Mouse (Mus musculus) kidney, postnatal 14 days (tissue): ENCODE measurements at regions not wholly inside any gene's neighbourhood (a gene's known extent, or its start where the extent isn't known, plus 50 kb on each side); places are given as distances from the start of the nearest gene placed in this dataset.
"Not testable (repeated sequence)": the region's sequence is repeated elsewhere in the genome, so short reads cannot be mapped to it uniquely, and the experiment has no call there.

ENCODE experiments used
- DNase-seq: peaks from one replicate; pipeline ENCODE4 v3.0.0; 2022; ENCODE audit warnings: mixed read lengths

DNA sequence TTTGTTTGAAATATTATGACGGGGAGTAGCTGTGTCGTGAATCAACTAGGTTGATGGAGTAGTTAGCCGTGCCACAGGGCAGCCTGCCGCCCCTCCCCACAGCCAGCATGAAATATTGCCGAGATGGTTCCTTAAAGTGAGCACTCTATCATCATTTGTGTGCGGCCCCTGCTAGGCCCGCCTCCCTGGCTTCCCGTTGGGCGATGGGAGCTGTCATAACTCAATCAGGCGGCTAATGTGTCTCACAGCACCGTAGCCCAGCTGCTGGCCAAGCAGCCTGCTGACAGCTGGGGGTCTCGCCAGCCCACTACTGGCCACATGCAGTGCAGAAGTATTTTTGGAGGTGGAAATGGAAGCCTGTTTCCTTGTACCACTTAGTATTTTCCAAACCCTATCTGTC is 140.9 kb downstream of the Sall1 start:
- DNase-seq = no peak

DNA sequence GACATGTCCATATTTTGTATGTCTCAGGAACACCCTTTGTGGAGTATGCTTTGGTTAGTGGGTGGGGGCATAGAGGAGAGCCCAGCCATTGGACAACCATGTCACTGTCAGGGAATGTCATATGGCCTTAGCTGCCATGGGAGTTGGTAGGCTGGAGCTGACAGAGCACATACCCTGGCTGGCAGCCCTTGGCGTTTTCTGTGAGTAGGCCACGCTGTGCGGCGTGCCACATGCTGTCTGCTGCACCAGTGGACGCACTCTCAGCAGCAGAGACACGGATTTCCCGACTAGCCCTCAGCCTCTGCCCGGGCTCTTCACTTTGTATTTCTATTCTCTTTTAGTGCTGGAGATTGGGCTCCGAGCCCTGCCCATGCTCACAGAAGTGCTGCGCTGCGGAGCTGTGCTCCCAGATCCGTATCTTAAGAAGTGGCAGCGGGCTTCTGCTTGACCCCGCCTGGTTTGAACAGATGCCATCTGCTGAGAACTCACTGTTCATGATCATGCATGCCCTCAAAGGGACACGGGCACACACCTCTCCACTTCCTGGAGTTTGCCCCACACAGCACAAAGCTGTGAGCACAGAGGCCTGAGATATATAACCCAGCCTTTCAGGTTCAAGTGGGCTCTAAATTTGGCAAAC is 160.1 kb downstream of the Sall1 start:
- DNase-seq = no peak

DNA sequence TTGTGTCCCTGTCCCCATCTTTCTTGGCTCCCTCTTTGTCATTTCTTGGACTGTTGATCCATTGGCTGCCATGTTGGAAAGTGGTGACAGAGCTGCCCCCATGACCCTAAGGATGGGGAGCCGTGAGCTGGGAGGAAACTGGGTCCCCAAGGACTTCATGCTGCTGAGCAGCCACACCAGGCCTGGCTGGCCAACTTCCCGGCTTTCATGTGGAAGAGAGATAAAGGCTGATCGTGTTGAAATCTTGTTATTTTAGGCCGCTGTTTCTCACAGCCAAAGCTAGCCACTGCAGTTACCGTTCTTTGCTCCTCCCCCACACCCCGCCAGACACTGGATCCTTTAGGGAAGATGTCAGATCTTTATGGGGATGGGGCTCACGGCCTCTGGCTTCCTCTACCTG is 164.1 kb downstream of the Sall1 start:
- peak; percentile 67 for DNase-seq

DNA sequence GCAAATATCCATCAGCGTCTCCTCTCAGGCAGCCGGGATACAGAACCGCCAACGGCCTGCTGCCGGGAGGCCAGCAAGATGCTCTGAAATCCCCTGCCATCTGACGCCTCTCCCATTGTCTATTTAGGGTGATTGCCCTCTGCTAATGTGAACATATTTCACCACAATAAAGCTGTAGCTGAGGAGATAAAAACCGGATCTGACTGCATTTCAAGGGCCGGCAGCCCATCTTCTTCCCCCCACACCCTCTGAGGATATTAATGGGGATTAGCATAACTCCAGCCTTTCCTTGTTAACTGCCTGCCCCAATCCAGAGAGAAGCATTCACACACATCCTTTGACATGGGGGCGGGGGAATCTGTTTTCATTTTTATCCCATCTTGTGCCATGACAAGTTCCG is 166.0 kb downstream of the Sall1 start:
- DNase-seq = no peak

DNA sequence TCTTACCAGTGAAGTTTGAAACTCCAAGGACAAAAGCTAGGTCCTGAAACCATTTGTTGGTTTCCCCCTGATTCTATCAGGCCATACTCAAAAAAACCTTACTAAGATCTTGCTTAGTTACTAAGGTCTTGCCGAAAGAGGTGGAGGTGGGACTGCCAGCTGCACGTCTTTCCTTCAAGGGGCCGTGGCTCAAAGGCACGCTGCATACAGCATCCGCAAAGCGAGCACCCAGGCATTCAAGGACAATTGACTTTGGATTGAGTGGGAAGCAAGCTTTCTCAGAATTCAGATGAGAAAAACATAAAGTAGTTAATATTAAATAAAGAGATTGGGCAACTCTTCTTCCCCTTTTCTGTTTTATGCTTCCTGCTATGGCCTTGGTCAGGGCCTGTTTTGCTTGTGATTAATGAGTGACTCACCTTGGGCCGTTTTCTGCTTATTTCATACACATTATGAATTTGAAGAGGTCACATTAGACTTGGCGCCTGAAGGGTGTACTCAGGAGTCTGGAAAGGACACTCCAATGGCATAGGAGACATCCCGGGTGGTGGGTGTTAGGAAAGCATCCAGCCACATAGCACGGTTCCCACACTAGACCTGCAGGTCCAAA is 166.1 kb downstream of the Cyld start:
- DNase-seq = peak; percentile 60

DNA sequence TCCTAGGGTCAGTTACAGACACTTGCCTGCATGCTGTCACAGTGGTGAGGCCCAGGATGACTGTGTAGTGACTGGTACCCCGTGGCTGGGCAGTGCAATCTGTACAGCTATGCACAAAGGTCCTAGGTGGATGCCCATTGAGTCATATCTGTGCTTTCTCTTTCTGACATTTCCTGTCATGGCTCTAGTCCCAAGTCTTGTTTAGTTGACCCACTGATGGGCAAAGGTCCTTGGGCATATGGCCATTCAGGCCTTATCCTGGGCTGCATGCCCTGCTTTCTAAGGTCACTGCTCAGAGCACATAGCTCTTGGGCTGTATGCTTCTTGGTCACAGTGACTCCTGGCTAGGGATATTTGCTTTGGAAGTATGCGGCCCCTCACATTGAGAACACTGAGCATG is 160.4 kb downstream of the Cyld start:
- peak; percentile 79 for DNase-seq

DNA sequence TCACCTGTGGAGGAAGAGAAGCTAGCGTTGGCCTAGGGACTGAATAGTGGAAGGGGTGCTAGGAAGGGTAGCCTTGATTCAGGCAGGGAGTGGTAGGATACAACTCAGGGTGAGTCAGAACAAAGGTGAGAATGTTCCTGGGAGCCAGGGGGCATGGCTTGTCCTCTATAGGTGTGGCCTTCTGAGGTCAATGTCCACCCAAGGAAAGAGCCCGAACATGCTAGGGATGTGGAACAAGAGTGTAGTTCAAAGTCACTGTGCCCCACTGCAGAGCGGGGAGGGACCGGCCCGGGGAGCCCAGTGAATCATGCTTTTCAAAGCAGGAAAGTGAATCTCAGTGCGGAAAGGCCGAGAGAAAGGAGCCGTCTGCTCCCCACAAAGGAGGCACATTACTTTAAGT is 156.4 kb downstream of the Cyld start:
- DNase-seq = no peak

DNA sequence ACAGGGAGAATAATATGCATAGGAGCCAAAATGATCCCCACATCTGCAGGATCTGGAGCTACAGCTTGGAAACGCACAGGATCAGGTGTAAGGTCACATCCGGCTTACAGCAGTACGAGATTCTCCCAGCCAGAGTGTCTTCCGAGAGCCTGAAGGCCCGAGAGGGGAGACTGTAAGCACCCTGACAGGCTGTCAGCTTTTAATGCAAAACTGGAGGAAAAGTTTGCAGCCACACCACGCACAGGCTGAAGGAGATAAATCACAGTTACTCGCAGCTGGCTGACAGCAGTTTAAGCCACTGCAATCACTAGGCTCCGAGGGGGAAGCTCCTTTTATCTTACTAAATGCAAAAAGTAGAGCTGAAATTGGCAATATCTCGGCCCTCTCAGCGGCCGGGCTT is 149.1 kb downstream of the Cyld start:
- DNase-seq = no peak

DNA sequence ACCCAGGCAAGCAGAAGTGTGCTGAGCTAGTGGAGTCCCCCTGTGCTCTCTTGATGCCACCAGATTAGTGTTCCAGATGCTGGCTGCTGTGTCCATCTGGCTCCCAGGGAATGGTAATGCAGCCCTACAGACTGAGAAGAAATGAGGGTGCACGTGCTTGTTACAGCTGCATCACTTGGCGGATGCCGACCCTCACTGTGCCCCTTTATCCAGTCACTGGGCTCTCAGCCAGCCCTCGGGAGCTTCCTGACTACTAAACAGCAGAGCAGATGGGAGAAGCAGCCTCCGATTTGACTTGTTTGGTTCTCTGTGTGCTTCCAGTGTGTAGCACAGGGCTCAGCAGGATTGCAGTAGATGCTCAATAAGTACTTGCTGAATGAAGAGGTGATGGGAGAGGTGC is 147.5 kb downstream of the Cyld start:
- no peak for DNase-seq

DNA sequence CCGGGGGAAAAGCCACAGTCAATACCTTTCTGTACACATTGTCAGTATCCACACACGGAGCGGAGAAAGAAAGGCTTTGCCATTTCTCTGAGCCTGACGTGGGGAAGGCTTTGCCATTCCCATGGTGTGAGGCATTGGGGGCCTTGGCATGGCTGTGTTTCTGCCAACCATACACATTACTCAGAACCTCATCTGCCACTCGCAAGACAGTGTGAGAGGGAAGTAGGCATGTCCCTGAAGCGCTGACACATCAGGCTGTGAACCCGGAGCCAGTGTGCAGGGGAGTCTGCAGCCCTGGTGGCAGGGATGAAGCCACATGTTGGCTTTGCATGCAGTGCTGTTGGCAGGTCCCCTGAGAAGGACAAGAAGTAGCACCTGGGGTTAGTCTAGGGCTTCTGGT is 145.6 kb downstream of the Cyld start:
- DNase-seq = no peak

DNA sequence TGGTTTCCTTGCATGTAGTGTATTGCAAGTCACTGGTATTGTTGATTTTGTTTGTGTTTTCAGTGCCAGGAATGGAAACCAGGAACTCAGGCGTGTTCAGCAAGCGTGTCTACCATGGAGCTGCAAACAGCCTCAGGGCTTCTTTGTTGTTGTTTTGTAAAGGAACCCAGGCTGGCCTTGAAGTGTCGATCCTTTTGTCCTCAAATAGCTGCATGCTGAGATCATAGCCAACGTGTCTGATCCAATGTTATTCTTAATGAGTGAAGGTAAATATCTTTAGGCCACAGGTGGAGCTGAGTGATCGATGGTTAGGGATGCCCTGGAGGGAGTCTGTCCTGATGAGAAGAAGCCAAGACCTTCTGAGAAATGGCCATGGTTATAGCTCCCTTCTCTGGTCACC is 143.3 kb downstream of the Cyld start:
- no peak for DNase-seq

DNA sequence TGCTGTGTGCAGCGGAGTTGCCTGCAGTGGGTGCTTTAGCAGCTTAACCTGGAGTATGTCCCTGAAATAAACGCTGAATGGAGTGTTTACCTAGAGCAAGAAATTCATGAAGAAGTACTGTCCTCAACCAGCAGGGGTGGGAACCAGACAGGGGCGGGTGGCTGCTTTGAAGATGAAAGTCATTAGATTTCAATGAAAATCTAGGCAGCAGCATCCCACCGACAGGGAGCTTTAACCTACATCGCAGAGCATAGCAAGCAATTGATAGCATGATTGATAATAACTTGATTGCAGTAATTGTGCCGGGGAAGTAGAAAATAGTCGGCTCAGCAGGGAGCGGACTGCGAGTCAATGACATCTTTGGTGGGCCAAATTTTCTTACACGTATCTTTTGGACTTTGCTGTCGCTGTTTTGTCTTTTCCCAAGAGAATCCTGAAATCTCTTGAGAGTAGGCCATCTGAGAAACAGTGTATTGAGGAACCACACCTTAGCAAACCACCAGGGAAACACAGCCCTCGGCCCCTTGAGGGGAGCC is 139.0 kb downstream of the Cyld start:
- no peak for DNase-seq

DNA sequence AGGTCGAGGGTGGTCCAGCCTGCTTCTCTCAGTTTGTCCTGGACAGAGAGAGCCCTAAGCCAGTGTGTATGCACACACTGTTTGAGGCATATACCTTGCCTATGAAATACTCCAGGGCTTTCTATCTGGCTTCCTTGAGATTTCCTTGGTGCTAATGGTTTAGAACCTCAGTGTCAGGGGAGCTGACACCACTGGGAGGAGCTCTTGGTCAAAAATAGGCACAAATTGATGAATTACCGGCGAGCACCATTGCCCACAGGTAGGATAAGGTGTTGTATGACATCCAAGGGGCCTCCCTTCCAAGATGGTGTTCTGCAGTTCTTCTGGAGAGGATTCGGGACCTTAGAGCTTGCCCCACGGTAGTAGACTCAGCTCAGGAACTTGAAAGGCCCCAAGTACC is 129.0 kb downstream of the Cyld start:
- DNase-seq = peak; percentile 25

DNA sequence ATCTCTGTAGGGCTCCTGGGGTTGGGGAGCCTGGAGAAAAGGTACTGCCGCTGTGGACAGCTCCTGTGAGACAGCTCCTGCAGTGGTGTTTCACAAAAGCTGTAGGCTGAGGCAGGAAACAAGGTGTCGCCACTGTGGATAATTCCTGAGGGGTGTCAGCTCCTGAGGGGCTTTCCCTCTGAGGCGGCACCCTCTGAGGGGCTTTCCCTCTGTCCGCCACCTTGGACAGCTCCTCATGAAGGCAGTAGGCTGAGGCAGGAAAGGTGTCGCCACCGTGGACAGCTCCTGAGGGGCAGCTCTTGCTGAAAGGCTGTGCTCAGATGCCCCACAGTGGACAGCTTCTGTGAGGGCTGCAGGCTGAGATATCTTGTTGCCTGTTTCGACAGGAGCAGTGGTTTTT is 127.1 kb downstream of the Cyld start:
- no peak for DNase-seq

DNA sequence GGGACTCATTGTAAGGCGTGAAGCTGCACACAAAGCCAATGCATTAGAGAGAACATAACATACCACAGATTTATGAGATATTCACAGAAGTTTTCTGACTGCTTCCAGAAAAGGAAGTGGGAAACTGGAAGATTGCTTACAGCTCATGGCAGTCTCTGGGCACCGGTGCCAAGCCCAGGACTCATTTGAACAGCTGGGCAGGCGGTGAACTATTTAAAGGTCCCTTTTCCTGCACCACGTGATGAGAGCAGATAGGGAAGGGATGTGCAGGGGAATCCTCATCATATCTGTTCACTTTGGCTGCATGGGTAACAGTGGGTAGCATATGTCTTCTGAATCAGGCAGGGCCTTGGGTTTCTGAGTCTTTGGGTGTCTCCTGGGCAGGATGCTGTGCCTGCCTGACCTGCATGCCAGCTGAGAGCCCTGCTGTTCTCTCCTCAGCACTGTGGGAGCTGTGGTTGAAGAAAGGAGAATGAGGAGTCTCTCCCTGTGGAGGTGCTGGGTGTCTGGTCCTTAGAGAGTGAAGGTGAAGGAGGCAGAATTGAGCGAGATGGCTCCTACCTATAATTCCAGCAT is 123.5 kb downstream of the Cyld start:
- no peak for DNase-seq

DNA sequence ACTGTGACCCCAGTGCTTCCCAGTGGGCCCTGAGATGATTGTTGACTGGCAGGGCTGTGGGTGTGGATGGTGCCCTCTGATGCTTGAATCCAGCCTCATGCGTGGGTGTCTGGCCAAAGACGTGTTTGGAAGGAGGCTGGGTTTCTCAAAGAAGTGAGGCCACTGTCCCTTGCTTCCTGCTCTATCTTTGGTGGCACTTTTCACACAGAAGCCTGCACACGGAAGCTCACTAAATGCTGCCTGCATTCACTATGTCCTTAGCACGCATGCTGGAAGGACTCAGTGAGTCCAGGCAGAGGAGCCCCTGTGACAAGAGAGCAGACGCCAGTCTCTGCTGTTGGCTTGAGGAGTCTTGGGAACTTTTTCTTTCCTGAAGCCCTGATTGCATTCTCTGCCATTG is 119.6 kb downstream of the Cyld start:
- no peak for DNase-seq

DNA sequence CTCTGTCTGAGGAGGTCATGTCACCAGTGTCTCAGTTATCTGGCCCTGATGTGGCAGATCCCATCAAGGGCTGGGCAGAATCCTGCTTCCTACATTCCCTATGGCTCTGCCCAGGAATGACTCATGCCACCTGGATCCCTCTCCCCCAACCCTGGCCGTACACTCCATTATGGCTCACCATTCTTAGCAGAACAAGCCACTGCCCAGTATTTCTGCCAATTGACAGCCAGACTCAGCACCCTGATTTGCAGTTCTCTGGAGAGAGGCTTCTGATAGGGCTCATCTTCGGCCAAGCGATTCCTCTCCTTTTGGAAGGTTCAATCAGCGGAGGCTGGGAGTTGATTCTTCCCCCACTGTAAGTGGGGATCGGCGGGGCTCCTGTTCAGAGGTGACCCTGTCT is 117.4 kb downstream of the Cyld start:
- DNase-seq = no peak

DNA sequence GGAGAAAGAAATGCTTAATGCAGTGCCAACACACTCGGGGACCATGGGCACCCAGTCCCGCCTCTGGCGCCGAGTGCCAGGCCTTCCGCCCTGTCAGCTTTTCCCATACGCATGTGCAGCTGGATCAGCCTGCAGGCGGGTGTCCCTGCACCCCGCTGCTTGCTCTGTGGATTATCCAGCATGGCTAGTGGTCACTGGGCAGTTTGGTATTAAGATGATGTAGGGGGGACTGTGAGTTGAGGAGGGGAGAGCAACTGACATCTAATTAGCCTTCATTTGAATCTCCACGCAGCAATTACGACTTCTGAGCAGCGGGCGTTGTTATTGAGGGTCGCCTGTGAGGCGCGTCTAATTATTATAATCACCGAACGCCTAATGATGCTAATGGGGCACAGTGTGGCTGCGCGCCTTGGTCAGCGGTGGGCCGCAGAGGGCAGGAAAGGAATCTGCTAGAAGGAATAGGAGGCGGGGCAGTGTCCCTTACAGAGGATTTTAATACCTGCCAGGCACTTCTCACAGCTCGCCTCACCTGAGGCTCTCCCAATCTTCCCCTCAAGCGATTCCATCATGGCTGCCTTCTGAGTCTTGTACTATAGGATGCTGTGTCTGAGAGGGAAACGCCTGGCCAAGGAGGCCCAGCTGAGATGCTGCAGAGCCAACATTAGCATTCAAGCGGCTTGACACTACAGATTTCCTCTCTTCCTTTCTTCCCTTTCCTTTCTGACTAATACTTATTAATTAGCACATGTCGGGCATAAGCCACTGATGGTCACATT is 116.3 kb downstream of the Cyld start:
- no peak for DNase-seq

DNA sequence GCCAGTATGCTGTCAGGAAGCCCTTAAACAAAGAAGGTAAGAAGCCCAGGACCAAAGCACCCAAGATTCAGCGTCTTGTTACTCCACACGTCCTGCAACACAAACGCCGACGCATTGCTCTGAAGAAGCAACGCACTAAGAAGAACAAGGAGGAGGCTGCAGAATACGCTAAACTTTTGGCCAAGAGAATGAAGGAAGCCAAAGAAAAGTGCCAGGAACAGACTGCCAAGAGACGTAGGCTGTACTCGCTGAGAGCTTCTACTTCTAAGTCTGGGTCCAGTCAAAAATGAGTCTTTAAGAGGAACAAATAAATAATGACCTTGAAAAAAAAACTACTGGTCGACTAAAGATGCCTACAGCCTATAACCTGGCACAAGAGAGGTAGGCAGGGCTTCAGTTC is 110.0 kb downstream of the Cyld start:
- DNase-seq = not testable (repeated sequence)
